Mouse (Mus musculus) neural tube, embryonic 15.5 days (tissue): ENCODE results near the gene Clca4a. TPM values are rescaled to one million over a fixed set of nuclear protein-coding genes. Genes with fewer than 3 reads are reported as not detected.

Experiments
- ATAC-seq: fragments of 200-750 bp; cut with Nextera tagmentation; 2 replicates; pipeline ENCODE4 v1.8.0; 2017; ENCODE audit warnings: mild to moderate bottlenecking, moderate TSS enrichment, moderate library complexity; ENCODE audit not compliant: low FRiP score
- H3K27ac ChIP-seq: fragments of 300-500 bp; sonication (generic); replicated peaks from 2 replicates; pipeline ENCODE4 v1.5.1; 2015; ENCODE audit warnings: mild to moderate bottlenecking, inconsistent platforms
- H3K27me3 ChIP-seq: fragments of 300-500 bp; sonication (generic); replicated peaks from 2 replicates; pipeline ENCODE4 v1.6.1; 2015; ENCODE audit warnings: inconsistent platforms
- H3K36me3 ChIP-seq: fragments of 300-500 bp; sonication (generic); 2 replicates; pipeline ENCODE4 v1.6.1; 2015; ENCODE audit warnings: inconsistent platforms
- H3K4me1 ChIP-seq: fragments of 300-500 bp; sonication (generic); 2 replicates; pipeline ENCODE4 v1.6.1; 2015; ENCODE audit warnings: inconsistent platforms
- H3K4me2 ChIP-seq: fragments of 300-500 bp; sonication (generic); 2 replicates; pipeline ENCODE4 v1.6.1; 2015; ENCODE audit warnings: inconsistent platforms, mild to moderate bottlenecking, moderate library complexity
- H3K4me3 ChIP-seq: fragments of 300-500 bp; sonication (generic); replicated peaks from 2 replicates; pipeline ENCODE4 v1.5.1; 2015; ENCODE audit warnings: mild to moderate bottlenecking, inconsistent platforms
- H3K9ac ChIP-seq: fragments of 300-500 bp; sonication (generic); replicated peaks from 2 replicates; pipeline ENCODE4 v1.6.1; 2015; ENCODE audit warnings: mild to moderate bottlenecking, inconsistent platforms
- H3K9me3 ChIP-seq: fragments of 300-500 bp; sonication (generic); replicated peaks from 2 replicates; pipeline ENCODE4 v1.6.1; 2016; ENCODE audit warnings: inconsistent platforms
- WGBS: fragments of 180-500 bp; shearing (Covaris S2); methylation state at CpG from one replicate; pipeline ENCODE4 v1.1.7; 2015; ENCODE audit warnings: mixed read lengths; 5-methylcytosine and 5-hydroxymethylcytosine counted together
- polyA plus RNA-seq: library from polyadenylated mRNA; unstranded; fragments of >200 nt; fragmentation: Nextera tagmentation; extraction: Ambion mirVana; gene quantifications from 2 replicates; pipeline ENCODE4 v1.2.1, GENCODE M21; 2015

Clca4a gene
- polyA plus RNA-seq, result not detected in 2 replicates

GRCm38 (mm10) chr3:144974945-144975344 is at the start of gene Clca4a:
TSS of gene Clca4a (minus strand) at chr3:144975045.
- no peaks in the 10 kb centered on the region for H3K36me3 ChIP-seq
- no peak within 1 kb of the TSS for H3K27ac ChIP-seq
- no peaks in the 10 kb centered on the region for H3K4me1 ChIP-seq
- H3K4me3 ChIP-seq, result no peak within 1 kb of the TSS
- no peak within 1 kb of the TSS for H3K9ac ChIP-seq
- H3K4me2 ChIP-seq, result no peak within 1 kb of the TSS
- no peaks in the 10 kb centered on the region for H3K27me3 ChIP-seq
- no peaks in the 10 kb centered on the region for H3K9me3 ChIP-seq
- no peak for ATAC-seq

GRCm38 (mm10) chr3:145017807-145018206 is 43.0 kb upstream of the Clca4a start:
- no peak for ATAC-seq
- no peak overlapping the region for H3K4me2 ChIP-seq
- no peaks in the 10 kb centered on the region for H3K4me1 ChIP-seq
- WGBS, result 58% methylated on average over 3 of the region's 3 CpGs
- no peak overlapping the region for H3K9ac ChIP-seq
- H3K27me3 ChIP-seq, result no peaks in the 10 kb centered on the region
- H3K9me3 ChIP-seq, result no peaks in the 10 kb centered on the region
- H3K36me3 ChIP-seq, result no peaks in the 10 kb centered on the region
- no peak overlapping the region for H3K4me3 ChIP-seq
- no peak overlapping the region for H3K27ac ChIP-seq

GRCm38 (mm10) chr3:145004422-145004821 is 29.6 kb upstream of the Clca4a start:
- Histone ChIP-seq H3K9ac (no peak overlapping the region), H3K4me3 (no peak overlapping the region), H3K27me3 (no peaks in the 10 kb centered on the region), H3K27ac (no peak overlapping the region), H3K36me3 (no peaks in the 10 kb centered on the region), H3K9me3 (no peaks in the 10 kb centered on the region), H3K4me1 (no peaks in the 10 kb centered on the region), H3K4me2 (no peak overlapping the region)
- 40% methylated on average over 5 of the region's 5 CpGs for WGBS
- ATAC-seq, result no peak

- H3K27me3 ChIP-seq, result no peaks in the 10 kb centered on the region
- H3K4me2 ChIP-seq, result no peak overlapping the region
- no peaks in the 10 kb centered on the region for H3K9me3 ChIP-seq
- no peak overlapping the region for H3K27ac ChIP-seq
- ATAC-seq, result no peak
- no peaks in the 10 kb centered on the region for H3K4me1 ChIP-seq
- no peak overlapping the region for H3K9ac ChIP-seq
- H3K4me3 ChIP-seq, result no peak overlapping the region
- 78% methylated on average over 1 of the region's 1 CpGs for WGBS
- no peaks in the 10 kb centered on the region for H3K36me3 ChIP-seq
Observed at GRCm38 (mm10) chr3:145000912-145001311, 26.1 kb upstream of the Clca4a start.

GRCm38 (mm10) chr3:144993055-144993454 is 18.2 kb upstream of the Clca4a start:
- no peak overlapping the region for H3K4me3 ChIP-seq
- no peaks in the 10 kb centered on the region for H3K4me1 ChIP-seq
- no peaks in the 10 kb centered on the region for H3K9me3 ChIP-seq
- H3K36me3 ChIP-seq, result no peaks in the 10 kb centered on the region
- H3K4me2 ChIP-seq, result no peak overlapping the region
- H3K9ac ChIP-seq, result no peak overlapping the region
- H3K27me3 ChIP-seq, result no peaks in the 10 kb centered on the region
- 71% methylated on average over 5 of the region's 5 CpGs for WGBS
- ATAC-seq, result no peak
- no peak overlapping the region for H3K27ac ChIP-seq

GRCm38 (mm10) chr3:144992618-144993017 is 17.8 kb upstream of the Clca4a start:
- H3K9ac ChIP-seq, result no peak overlapping the region
- H3K4me2 ChIP-seq, result no peak overlapping the region
- no peak for ATAC-seq
- no peak overlapping the region for H3K27ac ChIP-seq
- no peaks in the 10 kb centered on the region for H3K36me3 ChIP-seq
- no peaks in the 10 kb centered on the region for H3K27me3 ChIP-seq
- H3K4me3 ChIP-seq, result no peak overlapping the region
- no peaks in the 10 kb centered on the region for H3K9me3 ChIP-seq
- no peaks in the 10 kb centered on the region for H3K4me1 ChIP-seq

GRCm38 (mm10) chr3:144985890-144986289 is 11.0 kb upstream of the Clca4a start:
- WGBS, result 88% methylated on average over 5 of the region's 5 CpGs
- Histone ChIP-seq H3K4me1 (no peaks in the 10 kb centered on the region), H3K4me2 (no peak overlapping the region), H3K9ac (no peak overlapping the region), H3K27me3 (no peaks in the 10 kb centered on the region), H3K4me3 (no peak overlapping the region), H3K9me3 (no peaks in the 10 kb centered on the region), H3K27ac (no peak overlapping the region), H3K36me3 (no peaks in the 10 kb centered on the region)
- no peak for ATAC-seq

- Histone ChIP-seq H3K4me3 (no peak overlapping the region), H3K4me1 (no peaks in the 10 kb centered on the region), H3K9ac (no peak overlapping the region), H3K27ac (no peak overlapping the region), H3K9me3 (no peaks in the 10 kb centered on the region), H3K36me3 (no peaks in the 10 kb centered on the region), H3K4me2 (no peak overlapping the region), H3K27me3 (no peaks in the 10 kb centered on the region)
- WGBS, result 88% methylated on average over 6 of the region's 6 CpGs
- no peak for ATAC-seq
Observed at GRCm38 (mm10) chr3:144980551-144980950, 5.7 kb upstream of the Clca4a start.

- Histone ChIP-seq H3K4me1 (no peaks in the 10 kb centered on the region), H3K4me3 (no peak overlapping the region), H3K27ac (no peak overlapping the region), H3K27me3 (no peaks in the 10 kb centered on the region), H3K4me2 (no peak overlapping the region), H3K36me3 (no peaks in the 10 kb centered on the region), H3K9ac (no peak overlapping the region), H3K9me3 (no peaks in the 10 kb centered on the region)
- ATAC-seq, result no peak
- 29% methylated on average over 4 of the region's 4 CpGs for WGBS
Observed at GRCm38 (mm10) chr3:144977631-144978030, 2.8 kb upstream of the Clca4a start.

GRCm38 (mm10) chr3:144976091-144976490 is 1.2 kb upstream of the Clca4a start:
- H3K4me1 ChIP-seq, result no peaks in the 10 kb centered on the region

GRCm38 (mm10) chr3:144971553-144972270 is 3.1 kb downstream of the Clca4a start:
- no peak for ATAC-seq
- Histone ChIP-seq H3K36me3 (no peaks in the 10 kb centered on the region), H3K4me1 (no peaks in the 10 kb centered on the region), H3K9ac (no peak overlapping the region), H3K9me3 (no peaks in the 10 kb centered on the region), H3K27me3 (no peaks in the 10 kb centered on the region), H3K4me3 (no peak overlapping the region), H3K4me2 (no peak overlapping the region), H3K27ac (no peak overlapping the region)
- WGBS, result 79% methylated on average over 9 of the region's 9 CpGs

More at GRCm38 (mm10) chr3:144976091-144976490, 1.2 kb upstream of the Clca4a start:
- Histone ChIP-seq H3K27ac (no peak overlapping the region), H3K36me3 (no peaks in the 10 kb centered on the region), H3K9ac (no peak overlapping the region), H3K27me3 (no peaks in the 10 kb centered on the region), H3K4me3 (no peak overlapping the region), H3K4me2 (no peak overlapping the region), H3K9me3 (no peaks in the 10 kb centered on the region)
- no peak for ATAC-seq
- WGBS, result 92% methylated on average over 1 of the region's 1 CpGs

- H3K4me1 ChIP-seq, result no peaks in the 10 kb centered on the region
- 86% methylated on average over 1 of the region's 1 CpGs for WGBS
- no peaks in the 10 kb centered on the region for H3K27me3 ChIP-seq
- no peak for ATAC-seq
- H3K9ac ChIP-seq, result no peak overlapping the region
- H3K4me2 ChIP-seq, result no peak overlapping the region
- no peaks in the 10 kb centered on the region for H3K9me3 ChIP-seq
- no peak overlapping the region for H3K27ac ChIP-seq
- no peaks in the 10 kb centered on the region for H3K36me3 ChIP-seq
- H3K4me3 ChIP-seq, result no peak overlapping the region
Observed at GRCm38 (mm10) chr3:144969755-144970154, 5.1 kb downstream of the Clca4a start.
